Mouse (Mus musculus) kidney, adult 9 months (tissue): Measurements from ENCODE around the gene Sec23b.
"Not testable (repeated sequence)": the region's sequence is repeated elsewhere in the genome, so short reads cannot be mapped to it uniquely, and the experiment has no call there.

Experiments used
- DNase-seq: peaks from one replicate; pipeline ENCODE4 v3.0.0; 2022

The Sec23b gene

GRCm38 (mm10) chr2:144555820-144556552 lies at the start of gene Sec23b:
Sec23b (plus strand) TSS chr2:144556229.
- peak; percentile 99 for DNase-seq

GRCm38 (mm10) chr2:144514619-144515018 lies 41.4 kb upstream of the Sec23b start:
- no peak for DNase-seq

GRCm38 (mm10) chr2:144519772-144520171 lies 36.3 kb upstream of the Sec23b start:
- DNase-seq, result no peak

- DNase-seq, result no peak
Observed at GRCm38 (mm10) chr2:144525856-144526255, 30.2 kb upstream of the Sec23b start.

GRCm38 (mm10) chr2:144526981-144527820 lies 28.8 kb upstream of the Sec23b start, which contains the start of the genes Dzank1 and Polr3f:
Dzank1 (minus strand) TSS chr2:144527414.
Polr3f (plus strand) TSS chr2:144527718.
- peak; percentile 99 for DNase-seq

GRCm38 (mm10) chr2:144527821-144528174 lies 28.2 kb upstream of the Sec23b start:
- DNase-seq, result no peak

- DNase-seq, result peak; percentile 45
Observed at GRCm38 (mm10) chr2:144537123-144537522, 18.9 kb upstream of the Sec23b start.

- DNase-seq, result no peak
Observed at GRCm38 (mm10) chr2:144541246-144541645, 14.8 kb upstream of the Sec23b start.

- peak; percentile 28 for DNase-seq
Observed at GRCm38 (mm10) chr2:144543670-144544069, 12.4 kb upstream of the Sec23b start.

GRCm38 (mm10) chr2:144544630-144545029 lies 11.4 kb upstream of the Sec23b start:
- DNase-seq, result peak; percentile 80

GRCm38 (mm10) chr2:144545061-144545460 lies 11.0 kb upstream of the Sec23b start:
- DNase-seq, result peak; percentile 58

- peak; percentile 91 for DNase-seq
Observed at GRCm38 (mm10) chr2:144545481-144545880, 10.5 kb upstream of the Sec23b start.

- no peak for DNase-seq
Observed at GRCm38 (mm10) chr2:144547559-144547958, 8.5 kb upstream of the Sec23b start.

- DNase-seq, result peak; percentile 78
Observed at GRCm38 (mm10) chr2:144550529-144550928, 5.5 kb upstream of the Sec23b start, which contains the start of gene Rbbp9. Rbbp9 (minus strand) TSS chr2:144550869.

- DNase-seq, result no peak
Observed at GRCm38 (mm10) chr2:144553905-144554304, 2.1 kb upstream of the Sec23b start.

- no peak for DNase-seq
Observed at GRCm38 (mm10) chr2:144555286-144555819, 676 bp upstream of the Sec23b start.

GRCm38 (mm10) chr2:144588723-144589122 lies 32.7 kb downstream of the Sec23b start:
- no peak for DNase-seq

GRCm38 (mm10) chr2:144593036-144593435 lies 37.0 kb downstream of the Sec23b start:
- not testable (repeated sequence) for DNase-seq

GRCm38 (mm10) chr2:144593951-144594651 lies 38.1 kb downstream of the Sec23b start, which contains the start of gene Smim26:
Smim26 (plus strand) TSS chr2:144594054.
- DNase-seq, result peak; percentile 85

GRCm38 (mm10) chr2:144598006-144598405 lies 42.0 kb downstream of the Sec23b start:
- DNase-seq, result no peak

GRCm38 (mm10) chr2:144599831-144600687 lies 44.0 kb downstream of the Sec23b start, which contains the start of gene Dtd1:
Dtd1 (plus strand) TSS chr2:144599897.
- DNase-seq, result peak; percentile 93

GRCm38 (mm10) chr2:144601576-144601975 lies 45.5 kb downstream of the Sec23b start:
- no peak for DNase-seq
